Mouse (Mus musculus) bone marrow, adult 2 months (tissue): Measurements from ENCODE around the gene Angptl6.

Experiments used
- CTCF ChIP-seq: fragments of 200-500 bp; IDR thresholded peaks from 2 replicates; pipeline ENCODE4 v1.5.1; 2011; ENCODE audit warnings: low read length, control low read depth; ENCODE audit not compliant: control insufficient read depth, insufficient read depth
- POLR2A ChIP-seq: fragments of 200-500 bp; IDR thresholded peaks from 2 replicates; pipeline ENCODE4 v1.6.1; 2011; ENCODE audit warnings: low read depth, mild to moderate bottlenecking, control low read depth, low read length, borderline replicate concordance; ENCODE audit not compliant: control insufficient read depth

GRCm38 (mm10) chr9:20893069-20893468 lies 13.5 kb upstream of the Angptl6 start:
- no peak for TF ChIP-seq CTCF
- no peak for TF ChIP-seq POLR2A
